Mouse (Mus musculus): ENCODE data around the gene 6030452D12Rik.

The 6030452D12Rik gene

GRCm38 (mm10) chr8:106500018-106500685, at the start of gene 6030452D12Rik:
Gene 6030452D12Rik, plus strand, starts transcription at chr8:106500522.
- no peak for DNase-seq (ENCODE audit: low spot score in 2 of 2)

- no peak for DNase-seq (ENCODE audit: low spot score in 2 of 2)
Measured at GRCm38 (mm10) chr8:106451301-106452085, 48.8 kb upstream of the 6030452D12Rik start.

- no peak for DNase-seq (ENCODE audit: low spot score in 2 of 2)
Measured at GRCm38 (mm10) chr8:106452701-106453481, 47.4 kb upstream of the 6030452D12Rik start.

GRCm38 (mm10) chr8:106454036-106454435, 46.3 kb upstream of the 6030452D12Rik start:
- no peak for DNase-seq (ENCODE audit: low spot score in 2 of 2)

- no peak for DNase-seq (ENCODE audit: low spot score in 2 of 2)
Measured at GRCm38 (mm10) chr8:106462131-106462530, 38.2 kb upstream of the 6030452D12Rik start.

- DNase-seq (ENCODE audit: low spot score in 2 of 2): no peak
Measured at GRCm38 (mm10) chr8:106463795-106464194, 36.5 kb upstream of the 6030452D12Rik start.

GRCm38 (mm10) chr8:106469485-106469884, 30.8 kb upstream of the 6030452D12Rik start:
- no peak for DNase-seq (ENCODE audit: low spot score in 2 of 2)

GRCm38 (mm10) chr8:106474001-106474400, 26.3 kb upstream of the 6030452D12Rik start:
- no peak for DNase-seq (ENCODE audit: low spot score in 2 of 2)

- DNase-seq (ENCODE audit: low spot score in 2 of 2): no peak
Measured at GRCm38 (mm10) chr8:106504241-106504640, 3.9 kb downstream of the 6030452D12Rik start.

GRCm38 (mm10) chr8:106505328-106505965, 5.1 kb downstream of the 6030452D12Rik start:
- DNase-seq (ENCODE audit: low spot score in 2 of 2): no peak

- DNase-seq (ENCODE audit: low spot score in 2 of 2): no peak
Measured at GRCm38 (mm10) chr8:106506106-106506505, 5.8 kb downstream of the 6030452D12Rik start.

GRCm38 (mm10) chr8:106507761-106508331, 7.5 kb downstream of the 6030452D12Rik start:
- DNase-seq (ENCODE audit: low spot score in 2 of 2): no peak

GRCm38 (mm10) chr8:106508456-106508855, 8.1 kb downstream of the 6030452D12Rik start:
- no peak for DNase-seq (ENCODE audit: low spot score in 2 of 2)

- DNase-seq (ENCODE audit: low spot score in 2 of 2): no peak
Measured at GRCm38 (mm10) chr8:106509079-106509780, 8.9 kb downstream of the 6030452D12Rik start.

- DNase-seq (ENCODE audit: low spot score in 2 of 2): no peak
Measured at GRCm38 (mm10) chr8:106510365-106510975, 10.1 kb downstream of the 6030452D12Rik start, which contains the start of gene Cdh3. Gene Cdh3, plus strand, starts transcription at chr8:106510891.

- no peak for DNase-seq (ENCODE audit: low spot score in 2 of 2)
Measured at GRCm38 (mm10) chr8:106511065-106511501, 10.8 kb downstream of the 6030452D12Rik start.

- no peak for DNase-seq (ENCODE audit: low spot score in 2 of 2)
Measured at GRCm38 (mm10) chr8:106511531-106512041, 11.3 kb downstream of the 6030452D12Rik start.

GRCm38 (mm10) chr8:106512475-106513150, 12.3 kb downstream of the 6030452D12Rik start:
- no peak for DNase-seq (ENCODE audit: low spot score in 2 of 2)

- DNase-seq (ENCODE audit: low spot score in 2 of 2): no peak
Measured at GRCm38 (mm10) chr8:106515946-106516479, 15.7 kb downstream of the 6030452D12Rik start.

Measured in frontal cortex, postnatal 25 days (tissue).